Mouse (Mus musculus) kidney, embryonic 14.5 days (tissue): Measurements from ENCODE around the gene Aurka. TPM values are rescaled to one million over a fixed set of nuclear protein-coding genes. Genes with fewer than 3 reads are reported as not detected.

Experiments
- ATAC-seq: fragments of 200-750 bp; cut with Nextera tagmentation; 2 replicates; pipeline ENCODE4 v1.8.0; 2017; ENCODE audit warnings: moderate number of reproducible peaks, mild to moderate bottlenecking, moderate TSS enrichment, moderate library complexity; ENCODE audit not compliant: low FRiP score, low TSS enrichment
- H3K27ac ChIP-seq: fragments of 300-500 bp; sonication (generic); 2 replicates; pipeline ENCODE4 v1.5.1; 2014; ENCODE audit warnings: low read depth, mild to moderate bottlenecking, low read length, moderate library complexity, mixed read lengths
- H3K27me3 ChIP-seq: fragments of 300-500 bp; sonication (generic); 2 replicates; pipeline ENCODE4 v1.6.1; 2014; ENCODE audit warnings: mild to moderate bottlenecking, low read length; ENCODE audit not compliant: control insufficient read depth, insufficient read depth
- H3K36me3 ChIP-seq: fragments of 300-500 bp; sonication (generic); 2 replicates; pipeline ENCODE4 v1.6.1; 2014; ENCODE audit warnings: low read length, mixed read lengths; ENCODE audit not compliant: control insufficient read depth, insufficient read depth
- H3K4me1 ChIP-seq: fragments of 300-500 bp; sonication (generic); 2 replicates; pipeline ENCODE4 v1.6.1; 2014; ENCODE audit warnings: low read length, mixed read lengths; ENCODE audit not compliant: control insufficient read depth, insufficient read depth
- H3K4me2 ChIP-seq: fragments of 300-500 bp; sonication (generic); replicated peaks from 2 replicates; pipeline ENCODE4 v1.6.1; 2014; ENCODE audit warnings: low read depth, mild to moderate bottlenecking, low read length
- H3K4me3 ChIP-seq: fragments of 300-500 bp; sonication (generic); 2 replicates; pipeline ENCODE4 v1.5.1; 2014; ENCODE audit warnings: mild to moderate bottlenecking, low read length
- H3K9ac ChIP-seq: fragments of 300-500 bp; sonication (generic); 2 replicates; pipeline ENCODE4 v1.6.1; 2014; ENCODE audit warnings: low read depth, mild to moderate bottlenecking, low read length, moderate library complexity
- H3K9me3 ChIP-seq: fragments of 300-500 bp; sonication (generic); 2 replicates; pipeline ENCODE4 v1.6.1; 2016; ENCODE audit warnings: low read length; ENCODE audit not compliant: control insufficient read depth
- WGBS: fragments of 180-500 bp; shearing (Covaris S2); extraction: QIAGEN DNeasy Blood & Tissue Kit; methylation state at CpG from one replicate; pipeline ENCODE4 v1.1.7; 2014; 5-methylcytosine and 5-hydroxymethylcytosine counted together
- polyA plus RNA-seq: library from polyadenylated mRNA; unstranded; fragments of >200 nt; fragmentation: Nextera tagmentation; extraction: Ambion mirVana; gene quantifications from 2 replicates; pipeline ENCODE4 v1.2.1, GENCODE M21; 2014

Gene Aurka
- polyA plus RNA-seq, 1 experiment from 2014 or later: 136 TPM

DNA sequence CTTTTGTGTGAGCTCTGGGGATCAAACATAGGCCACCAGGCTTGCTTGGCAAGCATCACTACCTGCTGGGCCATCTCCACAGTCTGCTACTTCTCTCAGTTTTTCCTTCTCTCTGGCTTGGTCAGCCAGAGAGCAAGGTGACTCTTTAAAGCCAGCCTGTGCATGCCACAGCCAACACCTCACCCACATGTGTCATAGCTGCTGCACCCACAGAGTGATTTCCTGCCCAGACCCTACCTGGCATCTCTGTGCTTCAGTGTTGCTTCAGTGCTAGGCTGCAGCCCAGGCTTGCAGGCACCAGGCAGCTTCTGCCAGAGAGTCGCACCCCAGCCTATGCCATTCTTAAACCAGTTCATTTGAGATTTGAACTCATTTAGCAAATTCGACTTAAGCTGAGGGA, 37.2 kb upstream of the Aurka start:
- no peak for ATAC-seq
- no peak overlapping the region for H3K27ac ChIP-seq
- 75% methylated on average over 2 of the region's 2 CpGs for WGBS

DNA sequence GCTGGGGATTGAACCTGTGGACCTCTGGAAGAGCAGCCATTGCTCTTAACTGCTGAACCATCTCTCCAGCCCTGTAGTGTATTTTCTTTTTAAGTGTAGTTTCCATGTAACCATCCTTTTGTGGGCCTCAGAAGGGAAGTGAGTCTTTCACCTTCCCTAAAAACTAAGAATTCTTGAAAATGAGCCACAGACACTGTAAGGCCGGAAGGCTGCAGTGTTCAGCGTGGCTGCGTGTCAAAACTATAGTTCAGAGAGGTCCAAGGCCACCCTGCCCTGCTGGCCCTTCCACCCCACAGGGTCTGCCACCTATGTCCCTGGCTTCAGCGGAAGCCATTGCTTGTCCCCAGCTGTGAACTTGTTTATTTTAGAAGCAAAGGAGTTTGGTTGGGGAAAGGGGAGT, 35.8 kb upstream of the Aurka start:
- H3K9me3 ChIP-seq: no peaks in the 10 kb centered on the region
- no peak for ATAC-seq
- no peak overlapping the region for H3K4me2 ChIP-seq
- H3K4me3 ChIP-seq: no peak overlapping the region
- H3K36me3 ChIP-seq: no peaks in the 10 kb centered on the region
- H3K9ac ChIP-seq: no peak overlapping the region
- no peak overlapping the region for H3K27ac ChIP-seq
- H3K4me1 ChIP-seq: no peaks in the 10 kb centered on the region
- no peaks in the 10 kb centered on the region for H3K27me3 ChIP-seq
- WGBS: 59% methylated on average over 4 of the region's 4 CpGs

More for the DNA sequence above, 37.2 kb upstream of the Aurka start:
- no peak overlapping the region for H3K4me2 ChIP-seq
- H3K9ac ChIP-seq: no peak overlapping the region
- H3K9me3 ChIP-seq: no peaks in the 10 kb centered on the region
- H3K27me3 ChIP-seq: no peaks in the 10 kb centered on the region
- no peak overlapping the region for H3K4me3 ChIP-seq
- peaks cover 2% of the 10 kb centered on the region; the same call in 1 of the 2 replicates for H3K4me1 ChIP-seq
- no peaks in the 10 kb centered on the region for H3K36me3 ChIP-seq

DNA sequence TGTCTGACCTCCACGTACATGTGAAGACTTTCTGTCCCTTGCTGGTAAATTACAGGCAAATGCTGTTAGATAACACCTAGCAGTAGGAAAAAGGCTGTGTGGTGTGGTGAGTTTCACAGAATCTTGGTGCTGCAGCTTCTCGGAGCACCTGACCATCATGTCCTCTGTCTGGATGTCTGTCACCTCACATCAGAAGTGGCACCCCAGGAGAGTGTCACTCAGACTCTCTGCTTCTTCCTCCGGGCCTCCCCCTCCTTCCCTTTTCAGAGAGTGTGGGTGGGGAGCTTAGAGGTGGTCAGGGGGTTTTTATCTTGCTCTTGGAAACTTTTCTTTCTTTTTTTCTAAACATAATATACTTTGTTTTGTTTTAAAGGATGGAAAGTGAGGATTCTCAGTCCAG, 34.7 kb upstream of the Aurka start:
- H3K4me3 ChIP-seq: no peak overlapping the region
- H3K4me2 ChIP-seq: no peak overlapping the region
- H3K36me3 ChIP-seq: no peaks in the 10 kb centered on the region
- H3K27ac ChIP-seq: no peak overlapping the region
- H3K27me3 ChIP-seq: no peaks in the 10 kb centered on the region
- WGBS: 66% methylated on average over 3 of the region's 3 CpGs
- H3K9me3 ChIP-seq: no peaks in the 10 kb centered on the region
- no peaks in the 10 kb centered on the region for H3K4me1 ChIP-seq
- ATAC-seq: no peak
- H3K9ac ChIP-seq: no peak overlapping the region

DNA sequence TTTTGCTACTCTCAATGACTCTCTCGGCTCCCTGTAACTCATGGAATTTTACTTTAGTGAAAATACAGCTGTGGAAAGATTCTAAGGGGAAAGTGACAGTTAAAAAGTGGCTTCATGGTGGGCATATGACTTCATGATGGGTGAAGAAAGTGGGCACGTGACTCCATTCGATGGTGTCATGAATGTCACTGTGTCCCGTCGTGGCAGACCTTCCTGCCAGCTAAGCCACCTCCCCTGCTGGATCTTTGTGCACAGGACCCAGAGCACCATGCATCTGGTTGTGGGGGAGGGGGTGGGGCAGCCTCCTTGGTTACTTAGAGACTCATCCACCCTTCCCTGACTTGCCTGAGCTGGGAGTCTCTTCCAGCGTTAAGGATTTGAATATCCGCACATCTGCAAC, 33.9 kb upstream of the Aurka start:
- ATAC-seq: no peak
- no peaks in the 10 kb centered on the region for H3K4me1 ChIP-seq
- H3K36me3 ChIP-seq: no peaks in the 10 kb centered on the region
- no peak overlapping the region for H3K4me3 ChIP-seq
- H3K27ac ChIP-seq: no peak overlapping the region
- no peak overlapping the region for H3K9ac ChIP-seq
- no peaks in the 10 kb centered on the region for H3K27me3 ChIP-seq
- WGBS: 61% methylated on average over 7 of the region's 7 CpGs
- H3K4me2 ChIP-seq: no peak overlapping the region
- no peaks in the 10 kb centered on the region for H3K9me3 ChIP-seq

DNA sequence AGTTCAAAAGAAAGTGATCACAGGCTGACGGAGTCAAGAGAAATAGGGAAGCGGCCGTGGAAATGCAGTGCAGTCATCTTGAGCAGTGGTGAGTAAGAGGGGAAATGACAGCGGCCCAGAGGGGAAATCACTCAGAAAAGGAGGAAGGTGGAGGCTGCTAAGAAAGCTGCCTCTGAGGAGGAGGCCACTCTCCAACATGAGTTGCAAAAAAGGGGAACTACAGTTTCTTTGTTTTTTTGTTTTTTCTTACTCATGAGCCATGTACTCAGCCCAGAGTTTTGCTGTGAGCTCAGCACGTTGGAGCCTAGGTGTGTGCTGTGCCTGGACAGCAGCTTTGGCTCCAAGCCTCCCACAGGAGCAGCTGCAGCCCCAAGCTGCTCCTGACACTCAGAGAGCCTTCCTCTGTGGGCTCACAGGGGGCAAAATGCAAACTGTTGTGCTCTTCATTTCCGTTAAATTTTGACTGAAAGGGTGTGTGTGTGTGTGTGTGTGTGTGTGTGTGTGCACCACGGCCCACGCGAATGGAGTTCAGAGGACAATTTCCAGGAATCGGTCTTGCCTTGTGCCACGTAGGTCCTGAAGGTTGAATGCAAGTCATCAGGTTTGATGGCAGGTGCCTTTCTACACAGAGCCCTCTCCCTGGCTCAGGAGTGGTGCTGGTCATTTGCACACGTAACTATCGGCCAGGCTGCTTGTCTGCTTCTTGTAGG, 30.9 kb upstream of the Aurka start:
- H3K4me2 ChIP-seq: no peak overlapping the region
- no peak overlapping the region for H3K27ac ChIP-seq
- no peaks in the 10 kb centered on the region for H3K27me3 ChIP-seq
- ATAC-seq: no peak
- WGBS: 60% methylated on average over 13 of the region's 13 CpGs
- no peak overlapping the region for H3K9ac ChIP-seq
- no peak overlapping the region for H3K4me3 ChIP-seq
- no peaks in the 10 kb centered on the region for H3K4me1 ChIP-seq
- no peaks in the 10 kb centered on the region for H3K36me3 ChIP-seq
- H3K9me3 ChIP-seq: no peaks in the 10 kb centered on the region

DNA sequence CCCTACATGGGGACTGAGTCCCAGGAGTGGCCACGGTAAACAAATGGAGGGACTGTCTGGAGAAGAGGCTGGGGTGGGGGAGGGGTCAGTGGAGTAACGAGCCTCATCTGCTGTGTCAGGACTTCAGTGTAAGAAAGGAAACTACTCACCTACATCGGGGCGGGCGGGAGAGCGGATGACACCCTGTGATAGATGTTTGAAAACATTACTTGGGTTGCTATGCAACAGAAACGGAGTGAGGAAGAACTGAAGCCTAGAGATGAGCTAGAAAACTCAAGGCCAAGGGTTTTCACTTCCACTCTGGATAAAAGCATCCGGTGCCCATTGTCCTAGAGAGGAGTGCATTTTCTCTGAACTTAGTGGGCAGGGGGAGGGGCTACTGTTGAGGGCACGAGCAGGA, 29.6 kb upstream of the Aurka start:
- 38% methylated on average over 9 of the region's 9 CpGs for WGBS
- Histone ChIP-seq H3K36me3 (no peaks in the 10 kb centered on the region), H3K27ac (no peak overlapping the region), H3K4me3 (no peak overlapping the region), H3K27me3 (no peaks in the 10 kb centered on the region), H3K9me3 (no peaks in the 10 kb centered on the region), H3K4me2 (no peak overlapping the region), H3K4me1 (0 out of 2 replicates have a peak, but pooled peaks cover 3% of the 10 kb centered on the region), H3K9ac (no peak overlapping the region)
- no peak for ATAC-seq

DNA sequence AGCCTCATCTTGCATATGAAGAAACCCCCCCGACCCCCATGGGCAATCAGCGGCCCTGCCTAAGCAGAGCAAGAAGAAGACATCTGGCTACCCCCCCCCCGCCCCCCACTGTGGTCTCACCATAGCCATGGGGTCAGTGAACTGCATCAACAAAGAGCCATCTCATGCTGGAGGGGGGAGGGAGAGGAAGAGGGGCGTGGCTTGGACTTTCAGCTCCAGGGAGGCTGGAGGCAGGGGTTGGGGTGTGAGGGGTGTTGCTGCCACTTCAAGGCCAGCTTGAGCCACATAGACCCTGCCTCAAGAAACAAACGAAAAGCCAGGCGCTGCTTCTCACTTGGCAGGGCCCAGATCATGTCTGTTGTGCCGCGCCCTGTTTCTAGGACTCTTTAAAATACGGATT, 25.6 kb upstream of the Aurka start:
- Histone ChIP-seq H3K9me3 (no peaks in the 10 kb centered on the region), H3K36me3 (no peaks in the 10 kb centered on the region), H3K4me3 (no peak overlapping the region), H3K4me1 (0 out of 2 replicates have a peak, but pooled peaks cover 6% of the 10 kb centered on the region), H3K27ac (no peak overlapping the region), H3K4me2 (no peak overlapping the region), H3K9ac (no peak overlapping the region), H3K27me3 (no peaks in the 10 kb centered on the region)
- ATAC-seq: no peak
- WGBS: 46% methylated on average over 9 of the region's 9 CpGs

DNA sequence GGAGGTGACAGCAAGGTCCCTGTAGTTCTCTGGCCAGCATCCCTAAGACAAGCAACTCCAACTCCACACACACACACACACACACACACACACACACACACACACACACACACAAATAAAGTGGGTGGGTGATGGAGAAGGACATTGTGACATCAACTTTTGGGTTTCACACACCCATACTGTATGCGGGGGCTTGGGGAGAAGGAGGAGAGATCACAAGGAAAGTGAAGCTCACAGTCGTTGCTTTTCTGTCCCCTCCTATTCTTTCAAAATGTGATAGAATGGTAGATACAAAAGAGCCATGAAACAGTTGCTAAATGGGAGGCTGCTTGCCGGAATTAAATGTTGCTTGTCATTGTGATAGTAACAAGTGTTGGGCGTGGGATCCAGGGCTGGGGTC, 24.3 kb upstream of the Aurka start:
- no peak for ATAC-seq
- H3K4me1 ChIP-seq: 0 out of 2 replicates have a peak, but pooled peaks cover 6% of the 10 kb centered on the region
- WGBS: 79% methylated on average over 4 of the region's 4 CpGs
- no peak overlapping the region for H3K9ac ChIP-seq
- no peak overlapping the region for H3K27ac ChIP-seq
- H3K27me3 ChIP-seq: no peaks in the 10 kb centered on the region
- H3K36me3 ChIP-seq: no peaks in the 10 kb centered on the region
- H3K9me3 ChIP-seq: no peaks in the 10 kb centered on the region
- H3K4me2 ChIP-seq: no peak overlapping the region
- H3K4me3 ChIP-seq: no peak overlapping the region

DNA sequence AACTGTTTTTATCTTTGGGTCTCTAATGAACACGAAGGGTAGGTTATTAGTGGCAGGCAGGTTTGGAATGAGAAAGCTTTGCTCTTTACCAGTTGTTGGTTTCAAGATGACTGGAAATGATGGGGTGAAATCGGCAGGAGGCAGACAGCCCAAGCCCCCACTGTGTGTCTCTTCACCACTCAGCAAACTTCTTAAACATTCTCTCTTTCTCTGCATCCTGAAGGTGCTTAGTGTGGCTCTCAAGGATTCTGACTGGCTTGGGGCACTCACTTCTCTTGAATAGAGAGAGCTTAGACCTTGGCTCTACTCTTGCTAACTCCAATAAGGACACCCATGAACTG, 23.7 kb upstream of the Aurka start:
- H3K27ac ChIP-seq: no peak overlapping the region
- WGBS: 73% methylated on average over 2 of the region's 2 CpGs
- no peaks in the 10 kb centered on the region for H3K9me3 ChIP-seq
- no peak overlapping the region for H3K9ac ChIP-seq
- no peak for ATAC-seq
- H3K4me1 ChIP-seq: 0 out of 2 replicates have a peak, but pooled peaks cover 6% of the 10 kb centered on the region
- no peaks in the 10 kb centered on the region for H3K36me3 ChIP-seq
- H3K4me3 ChIP-seq: no peak overlapping the region
- no peak overlapping the region for H3K4me2 ChIP-seq
- no peaks in the 10 kb centered on the region for H3K27me3 ChIP-seq
